Mouse (Mus musculus): ENCODE measurements around the gene Epo.

Epo gene

GRCm38 (mm10) chr5:137540991-137541390, 7.9 kb upstream of the Epo start:
- no peak for DNase-seq (ENCODE audit: low read depth, low spot score)

GRCm38 (mm10) chr5:137539291-137539801, 6.3 kb upstream of the Epo start:
- no peak for DNase-seq (ENCODE audit: low read depth, low spot score)

GRCm38 (mm10) chr5:137537461-137537860, 4.4 kb upstream of the Epo start:
- no peak for DNase-seq (ENCODE audit: low read depth, low spot score)

- DNase-seq (ENCODE audit: low read depth, low spot score) = no peak
These were observed 2.3 kb upstream of the Epo start for GRCm38 (mm10) chr5:137535318-137535717.

- no peak for DNase-seq (ENCODE audit: low read depth, low spot score)
These were observed 1.7 kb upstream of the Epo start for GRCm38 (mm10) chr5:137534762-137535161.

- no peak for DNase-seq (ENCODE audit: low read depth, low spot score)
These were observed 280 bp downstream of the Epo start for GRCm38 (mm10) chr5:137532808-137533116.

GRCm38 (mm10) chr5:137532131-137532807, 773 bp downstream of the Epo start:
- peak; percentile 65 for DNase-seq (ENCODE audit: low read depth, low spot score)

- peak; percentile 77 for DNase-seq (ENCODE audit: low read depth, low spot score)
These were observed 1.5 kb downstream of the Epo start for GRCm38 (mm10) chr5:137531414-137532130.

- peak; percentile 89 for DNase-seq (ENCODE audit: low read depth, low spot score)
These were observed 2.2 kb downstream of the Epo start for GRCm38 (mm10) chr5:137530588-137531413.

GRCm38 (mm10) chr5:137530075-137530474, 3.0 kb downstream of the Epo start:
- no peak for DNase-seq (ENCODE audit: low read depth, low spot score)

GRCm38 (mm10) chr5:137529221-137529995, 3.6 kb downstream of the Epo start:
- DNase-seq (ENCODE audit: low read depth, low spot score) = no peak

- no peak for DNase-seq (ENCODE audit: low read depth, low spot score)
These were observed 4.6 kb downstream of the Epo start for GRCm38 (mm10) chr5:137528247-137528968.

GRCm38 (mm10) chr5:137527413-137527812, 5.6 kb downstream of the Epo start:
- no peak for DNase-seq (ENCODE audit: low read depth, low spot score)

- no peak for DNase-seq (ENCODE audit: low read depth, low spot score)
These were observed 6.7 kb downstream of the Epo start for GRCm38 (mm10) chr5:137526192-137526936.

- no peak for DNase-seq (ENCODE audit: low read depth, low spot score)
These were observed 7.5 kb downstream of the Epo start for GRCm38 (mm10) chr5:137525511-137525910.

GRCm38 (mm10) chr5:137524671-137525070, 8.4 kb downstream of the Epo start:
- no peak for DNase-seq (ENCODE audit: low read depth, low spot score)

GRCm38 (mm10) chr5:137524251-137524515, 8.9 kb downstream of the Epo start:
- DNase-seq (ENCODE audit: low read depth, low spot score) = no peak

GRCm38 (mm10) chr5:137523396-137524250, 9.4 kb downstream of the Epo start:
- no peak for DNase-seq (ENCODE audit: low read depth, low spot score)

- no peak for DNase-seq (ENCODE audit: low read depth, low spot score)
These were observed 10.3 kb downstream of the Epo start for GRCm38 (mm10) chr5:137522711-137523110.
